Mouse (Mus musculus) erythroid progenitor cell, adult 5-6 weeks (primary cell): ENCODE data around the gene Rpn1. TPM values are rescaled to one million over a fixed set of nuclear protein-coding genes. Genes with fewer than 3 reads are reported as not detected.

Source experiments
- ATAC-seq: replicated peaks from 2 replicates; pipeline ENCODE4 v1.8.0; 2016; ENCODE audit warnings: moderate number of reproducible peaks, mild to moderate bottlenecking, moderate TSS enrichment, inconsistent platforms; ENCODE audit not compliant: poor library complexity, low FRiP score, severe bottlenecking
- total RNA-seq, 2 experiments: library from RNA; stranded (forward) in 1 of 2; stranded (reverse) in 1 of 2; fragments of 150-400 nt in 1 of 2; fragments of 186-747, 209-891 nt in 1 of 2; gene quantifications; 2 replicates each; pipeline versions ENCODE4 v1.2.3 to v1.2.4; 2015 to 2017; ENCODE audit warnings: low replicate concordance in 2 of 2

Gene Rpn1
- total RNA-seq, 2 experiments from 2014 or later: 31.4 to 41.9 TPM

DNA sequence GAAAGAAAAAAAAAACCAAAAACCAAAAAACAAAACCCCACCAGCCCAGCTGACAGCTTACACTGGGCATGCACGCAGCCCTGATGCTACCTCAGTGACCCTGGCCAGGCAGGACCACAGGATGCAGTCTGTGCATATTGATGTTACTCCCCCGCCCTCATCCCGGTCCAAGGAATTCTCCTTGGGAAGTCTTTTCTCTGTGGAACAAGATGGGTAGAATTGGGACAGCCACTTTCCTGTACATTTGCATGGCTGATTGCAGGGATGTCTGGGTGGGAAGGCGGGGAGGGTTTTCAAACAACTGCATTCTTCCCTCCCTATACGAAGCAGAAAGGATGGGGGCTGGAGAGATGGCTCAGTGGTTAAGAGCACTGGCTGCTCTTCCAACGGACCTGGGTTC lies 68.7 kb downstream of the Rpn1 start:
- ATAC-seq: no peak

Other genes with a start within 250 kb of the Rpn1 start
- 1.8 and 4.2 TPM in 2 replicates for gene Gm45140, start 248.7 kb upstream of the Rpn1 start, total RNA-seq (2015; ENCODE audit: low replicate concordance)
- gene Gm45140, start 248.7 kb upstream of the Rpn1 start, total RNA-seq (2017; ENCODE audit: low replicate concordance): 19.1 and 24.3 TPM in 2 replicates
- gene Isy1, start 245.7 kb upstream of the Rpn1 start, total RNA-seq (2015; ENCODE audit: low replicate concordance): 11.5 and 20.1 TPM in 2 replicates
- 51.5 and 62.1 TPM in 2 replicates for gene Isy1, start 245.7 kb upstream of the Rpn1 start, total RNA-seq (2017; ENCODE audit: low replicate concordance)
- 296 and 321 TPM in 2 replicates for gene Cnbp, start 233.4 kb upstream of the Rpn1 start, total RNA-seq (2015; ENCODE audit: low replicate concordance)
- 347 and 417 TPM in 2 replicates for gene Cnbp, start 233.4 kb upstream of the Rpn1 start, total RNA-seq (2017; ENCODE audit: low replicate concordance)
- 32.8 and 34.4 TPM in 2 replicates for gene Copg1, start 196.7 kb upstream of the Rpn1 start, total RNA-seq (2015; ENCODE audit: low replicate concordance)
- 35.5 and 44.9 TPM in 2 replicates for gene Copg1, start 196.7 kb upstream of the Rpn1 start, total RNA-seq (2017; ENCODE audit: low replicate concordance)
- gene Hmces, start 170.5 kb upstream of the Rpn1 start, total RNA-seq (2015; ENCODE audit: low replicate concordance): 13.0 and 21.4 TPM in 2 replicates
- gene Hmces, start 170.5 kb upstream of the Rpn1 start, total RNA-seq (2017; ENCODE audit: low replicate concordance): 8.8 and 30.4 TPM in 2 replicates
- gene H1fx, start 102.8 kb upstream of the Rpn1 start, total RNA-seq (2015; ENCODE audit: low replicate concordance): not detected in 2 replicates
- gene H1fx, start 102.8 kb upstream of the Rpn1 start, total RNA-seq (2017; ENCODE audit: low replicate concordance): 0.39 TPM in 1 of 2 replicates, not detected in the other
- 119 and 121 TPM in 2 replicates for gene Rab7, start 39.2 kb upstream of the Rpn1 start, total RNA-seq (2015; ENCODE audit: low replicate concordance)
- 34.7 and 43.0 TPM in 2 replicates for gene Rab7, start 39.2 kb upstream of the Rpn1 start, total RNA-seq (2017; ENCODE audit: low replicate concordance)
- gene Gata2, start 109.4 kb downstream of the Rpn1 start, total RNA-seq (2015; ENCODE audit: low replicate concordance): 8.8 and 23.1 TPM in 2 replicates
- gene Gata2, start 109.4 kb downstream of the Rpn1 start, total RNA-seq (2017; ENCODE audit: low replicate concordance): 2.6 and 3.3 TPM in 2 replicates
- not detected in 2 replicates for gene Dnajb8, start 137.8 kb downstream of the Rpn1 start, total RNA-seq (2015; ENCODE audit: low replicate concordance)
- not detected in 2 replicates for gene Dnajb8, start 137.8 kb downstream of the Rpn1 start, total RNA-seq (2017; ENCODE audit: low replicate concordance)